Mouse (Mus musculus) kidney, adult 11 months (tissue): ENCODE measurements around the gene Il12rb1.

ENCODE experiments used
- DNase-seq: peaks from one replicate; pipeline ENCODE4 v3.0.0; 2022

The Il12rb1 gene

DNA sequence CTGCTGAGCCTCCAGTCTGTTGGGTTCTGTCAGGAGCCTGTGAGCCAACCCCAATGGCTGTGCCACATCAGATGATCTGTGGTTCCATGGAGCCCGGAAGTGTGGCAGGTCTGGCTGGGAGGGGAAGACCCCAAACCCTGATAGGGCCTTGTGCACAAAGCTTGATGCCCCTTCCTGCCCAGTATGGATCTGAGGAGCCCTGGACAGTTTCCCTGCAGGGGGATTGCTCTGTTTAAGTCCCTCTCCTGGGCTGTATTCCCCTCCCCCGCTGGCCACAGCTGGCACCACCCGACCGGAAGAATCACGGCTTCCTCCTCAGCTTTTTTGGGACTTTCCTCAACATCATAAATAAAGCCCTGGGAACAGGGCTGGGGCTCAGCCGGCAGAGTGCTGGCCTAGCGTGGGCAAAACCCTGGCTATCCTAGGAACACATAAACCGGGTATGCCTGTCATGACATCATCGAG lies 24.8 kb downstream of the Il12rb1 start:
- no peak for DNase-seq

DNA sequence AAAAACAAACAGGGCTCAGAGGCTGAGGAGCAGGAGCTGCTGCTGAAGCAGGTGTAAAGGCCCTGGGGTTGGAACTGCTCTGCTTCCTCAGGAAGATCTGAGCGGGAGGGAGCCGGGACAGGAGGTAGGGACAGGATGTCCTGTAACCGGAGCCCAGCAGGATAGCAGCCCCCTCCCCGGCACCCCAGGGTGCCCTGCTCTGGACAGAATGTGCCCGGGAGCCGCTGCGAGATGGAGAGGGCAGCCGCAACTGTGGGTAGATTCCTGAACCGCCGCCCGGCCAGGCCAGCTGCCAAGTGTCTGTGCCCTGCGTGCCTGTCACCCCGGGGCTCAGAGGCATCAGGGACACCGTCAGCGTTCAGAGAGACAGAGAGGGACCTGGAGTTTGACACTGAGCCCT lies 25.3 kb downstream of the Il12rb1 start:
- DNase-seq: no peak

DNA sequence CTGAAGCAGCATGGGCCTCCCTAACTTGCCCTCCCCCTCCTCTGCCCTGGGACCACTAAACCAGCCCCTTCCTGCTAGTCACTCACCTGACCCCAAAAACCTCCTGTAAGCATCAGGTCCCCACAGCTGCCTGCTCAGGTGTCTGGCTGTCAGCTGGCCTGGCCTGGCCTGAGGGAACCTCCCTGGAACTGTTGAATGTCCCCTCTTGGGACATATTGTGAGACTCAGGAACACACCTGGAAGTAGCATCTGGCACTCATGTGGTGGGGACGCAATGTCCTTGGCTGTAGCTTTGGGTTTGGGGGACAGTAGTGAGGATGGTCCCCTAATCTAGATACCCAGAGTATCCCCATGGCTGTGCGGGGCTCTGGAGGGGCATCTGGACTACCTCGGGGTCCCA lies 25.8 kb downstream of the Il12rb1 start:
- no peak for DNase-seq

DNA sequence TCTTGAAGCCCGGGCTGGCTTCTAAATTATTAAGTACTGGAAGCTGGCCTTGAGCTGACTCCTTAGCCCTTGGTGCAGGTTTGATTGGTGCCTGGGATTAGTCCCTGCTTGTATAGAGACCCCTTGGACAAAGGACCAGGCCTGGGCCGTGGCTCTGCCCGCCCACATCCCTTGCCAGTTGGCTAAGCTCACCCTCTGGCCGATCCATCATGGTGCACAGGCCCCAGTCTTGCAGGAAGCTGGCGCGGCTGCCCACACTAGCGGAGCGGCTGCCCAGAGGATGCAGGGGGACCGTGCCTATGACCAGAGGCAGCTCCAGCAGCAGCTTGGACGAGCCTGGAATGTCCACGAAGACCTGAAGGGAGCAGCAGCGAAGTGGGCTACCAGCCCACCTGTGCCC lies 28.4 kb downstream of the Il12rb1 start:
- DNase-seq: no peak

DNA sequence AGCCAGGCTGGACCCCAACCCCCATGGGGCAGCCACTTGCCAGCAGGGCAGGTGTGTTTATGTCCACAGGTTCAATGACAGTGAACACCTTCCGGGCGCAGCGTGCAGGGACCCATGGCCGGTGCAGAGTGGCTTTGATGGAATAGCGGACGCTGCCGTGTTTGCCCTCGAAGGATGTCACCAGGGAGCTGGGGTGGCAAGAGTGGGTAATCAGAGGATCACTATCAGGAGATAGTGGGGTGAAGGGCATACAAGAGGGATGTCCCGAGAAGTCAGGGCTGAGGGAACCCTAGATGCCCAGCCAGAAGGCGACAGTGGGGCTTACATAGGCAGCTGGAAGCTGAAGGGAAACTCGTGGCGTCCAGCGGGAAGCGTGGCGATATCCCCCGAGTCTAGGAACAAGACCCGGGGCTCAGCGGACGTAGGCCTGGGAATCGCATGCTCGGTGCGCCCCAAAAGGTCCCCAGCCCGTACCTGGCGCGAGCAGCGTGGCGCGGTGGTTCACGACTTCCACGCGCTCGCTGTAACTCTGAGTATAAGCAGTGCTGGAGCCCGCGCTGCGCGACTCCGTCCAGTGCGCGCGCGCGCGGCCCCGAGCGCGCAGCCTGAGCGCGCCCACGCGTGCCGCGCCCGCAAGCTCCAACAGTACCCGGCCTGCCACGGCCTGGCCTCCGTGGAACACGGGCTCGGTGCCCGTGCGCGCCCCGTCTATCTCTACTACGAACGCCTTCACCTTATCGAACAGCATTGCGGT lies 30.6 kb downstream of the Il12rb1 start:
- no peak for DNase-seq

DNA sequence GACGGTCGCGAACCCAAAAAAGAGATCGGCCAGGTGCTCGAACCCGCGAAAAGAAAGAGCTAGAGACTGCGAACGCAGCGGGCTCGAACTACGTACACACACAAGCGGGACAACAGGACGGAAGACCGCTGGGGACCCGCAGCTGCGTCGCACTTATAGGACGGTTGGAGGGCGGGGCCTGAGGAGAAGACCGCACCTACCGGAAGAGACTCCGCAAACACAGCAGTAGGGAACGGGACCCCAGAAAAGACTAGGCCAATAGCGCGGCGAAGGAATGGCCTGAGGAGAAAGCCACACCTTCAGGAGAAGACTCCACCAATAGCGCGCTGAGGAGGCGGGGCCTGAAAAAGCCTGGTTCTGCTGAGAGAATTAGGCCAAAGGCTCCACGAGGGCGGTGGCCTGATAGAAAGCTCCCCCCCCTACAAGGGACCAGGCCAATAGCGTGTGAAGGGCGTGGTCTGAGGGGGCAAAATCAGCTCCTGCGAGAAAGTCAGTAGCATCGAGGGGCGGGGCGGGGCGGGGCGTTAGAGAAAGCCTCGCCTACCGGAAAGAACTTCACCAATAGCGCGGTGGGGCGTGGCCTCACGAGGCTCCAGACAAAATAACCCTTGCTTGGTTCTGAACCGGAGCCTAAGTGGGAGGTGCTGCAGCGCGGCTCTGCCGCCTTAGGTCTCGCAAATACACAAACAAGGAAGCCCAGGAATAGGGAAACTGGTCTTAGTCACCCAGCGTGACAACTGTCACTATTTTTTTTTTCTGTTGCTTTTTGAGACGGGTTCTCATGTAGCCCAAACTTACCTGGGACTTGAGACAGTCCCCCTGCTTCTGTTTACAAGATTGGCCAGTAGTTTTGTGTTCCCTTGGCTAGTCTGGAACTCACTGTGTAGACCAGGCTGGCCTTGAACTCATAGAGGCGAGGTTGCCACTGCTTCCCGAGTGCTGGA lies 31.4 kb downstream of the Il12rb1 start, which contains the start of gene Arrdc2:
Gene Arrdc2 (minus strand): TSS at position 313 of the 944 bp plus-strand sequence.
- peak; percentile 100 for DNase-seq

DNA sequence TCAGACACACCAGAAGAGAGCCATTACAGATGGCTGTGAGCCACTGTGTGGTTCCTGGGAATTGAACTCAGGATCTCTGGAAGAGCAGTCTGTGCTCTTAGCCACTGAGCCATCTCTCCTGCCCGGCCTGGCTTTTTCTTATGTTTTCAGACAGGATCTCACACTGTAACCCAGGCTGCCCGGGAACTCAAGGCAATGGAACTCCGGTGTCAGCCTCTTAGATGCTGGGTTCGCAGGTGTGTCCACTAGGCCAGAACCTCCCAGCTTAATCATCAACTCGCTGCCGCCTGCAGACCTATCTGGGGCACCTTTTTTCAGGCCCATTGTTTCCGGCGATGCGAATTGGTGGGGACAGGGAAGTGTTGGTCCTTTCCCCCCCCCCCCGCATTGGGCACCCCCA lies 32.3 kb downstream of the Il12rb1 start:
- DNase-seq: peak; percentile 81

DNA sequence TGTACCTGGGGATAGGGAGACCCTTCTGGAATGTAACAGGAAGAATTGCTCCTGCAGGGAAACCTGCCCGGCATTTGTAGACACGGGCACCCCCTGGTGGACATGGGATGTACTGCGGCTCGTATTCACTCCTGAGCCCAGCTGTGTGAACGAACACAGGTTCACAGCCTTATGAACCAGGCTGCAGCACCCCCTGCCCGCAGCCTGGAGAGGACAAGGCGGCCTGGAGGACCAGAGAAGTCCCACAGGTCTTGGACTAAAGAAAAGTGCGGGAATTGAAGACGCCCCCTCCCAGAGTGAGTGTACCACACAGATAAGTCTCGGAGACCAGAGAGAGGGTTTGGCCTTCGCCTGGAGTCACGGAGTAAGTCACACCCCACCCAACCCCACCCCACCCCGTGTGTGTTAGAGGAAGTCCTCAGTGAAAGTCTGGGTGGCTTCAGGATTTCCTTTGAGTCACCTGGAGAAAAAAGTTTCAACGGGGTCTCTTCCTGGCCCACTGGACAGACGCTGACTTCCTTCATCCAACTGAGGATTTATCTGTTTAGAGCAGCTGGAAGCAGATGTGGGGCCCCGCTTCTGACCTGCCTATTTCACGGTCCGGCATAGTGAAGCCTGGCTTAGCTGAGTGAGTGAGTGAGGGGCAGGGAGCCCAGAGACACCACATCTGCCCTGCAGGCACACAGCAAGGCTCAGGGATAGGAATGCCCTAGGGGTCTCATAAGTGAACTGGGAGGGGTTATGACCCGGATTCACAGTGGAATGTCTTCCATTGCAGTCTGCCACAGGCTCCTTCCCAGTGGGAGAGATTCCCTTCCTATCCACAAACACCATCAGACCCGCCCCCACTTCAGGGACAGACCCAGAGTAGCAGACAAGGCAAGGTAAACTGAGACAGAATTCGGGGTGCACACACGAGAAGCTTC lies 33.2 kb downstream of the Il12rb1 start:
- peak; percentile 89 for DNase-seq

DNA sequence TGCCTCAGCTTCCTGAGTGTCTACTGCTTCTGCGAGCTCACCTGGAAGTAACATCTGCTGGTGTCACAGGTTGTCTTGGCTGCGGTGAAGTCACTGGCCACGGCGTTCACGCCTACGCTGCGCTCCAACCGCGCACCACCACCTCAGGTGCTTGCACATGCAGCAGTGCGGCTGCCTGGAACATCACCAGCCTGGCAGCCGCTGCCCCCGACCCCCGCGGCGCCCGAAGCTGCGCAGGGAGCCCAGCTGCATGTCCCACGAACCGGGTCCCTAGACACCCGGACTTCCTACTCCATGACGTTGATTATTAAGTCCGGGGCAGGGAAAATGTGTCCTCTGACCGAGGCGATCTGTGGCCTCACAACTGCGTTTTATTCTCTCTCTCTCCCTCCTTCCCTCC lies 34.2 kb downstream of the Il12rb1 start:
- no peak for DNase-seq

DNA sequence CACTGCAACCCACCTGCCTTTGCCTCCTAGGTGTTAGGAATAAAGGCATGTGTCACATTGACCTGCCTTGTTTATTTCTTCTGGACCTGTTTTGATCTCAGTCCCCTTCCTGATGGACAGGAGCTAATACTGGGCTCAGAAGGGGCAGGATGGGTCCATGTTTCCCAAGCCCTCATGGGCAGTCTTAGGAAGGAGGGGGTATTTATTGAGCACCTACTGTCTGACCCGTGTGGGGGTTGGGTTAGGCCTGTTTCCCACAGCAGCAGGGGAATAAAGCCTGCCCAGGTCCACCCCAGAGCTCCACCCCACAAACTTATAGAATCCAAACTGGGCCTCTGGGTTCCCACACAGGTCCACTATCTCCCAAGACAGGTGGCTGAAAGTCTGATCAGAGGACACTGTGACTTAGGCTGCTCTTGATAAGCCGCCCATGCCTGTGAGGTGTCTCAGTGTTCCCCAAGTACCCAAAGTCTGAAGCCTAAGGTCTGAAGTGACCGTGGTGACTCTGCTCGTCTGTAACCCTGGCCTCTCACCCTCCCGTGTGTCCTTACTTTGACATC lies 35.0 kb downstream of the Il12rb1 start:
- no peak for DNase-seq

DNA sequence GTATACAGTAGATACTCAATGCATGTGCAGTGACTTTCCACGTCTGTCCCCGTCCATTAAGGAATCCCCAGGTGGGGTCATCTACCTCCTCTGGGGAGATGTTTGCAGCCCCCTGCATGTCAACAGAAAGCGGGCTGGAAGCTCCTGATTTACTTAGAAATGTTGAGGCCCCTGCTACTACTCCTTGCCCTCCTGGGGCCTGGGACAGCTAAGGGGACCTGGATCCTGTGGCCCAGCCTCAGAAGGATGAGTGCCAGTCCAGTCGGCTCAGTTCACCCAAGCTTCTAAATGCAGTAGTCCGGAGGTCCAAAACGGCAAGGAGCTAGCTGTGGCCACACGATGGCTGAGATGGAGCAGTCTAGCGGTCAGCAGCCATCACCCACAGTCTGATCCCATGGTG lies 35.7 kb downstream of the Il12rb1 start:
- DNase-seq: no peak

DNA sequence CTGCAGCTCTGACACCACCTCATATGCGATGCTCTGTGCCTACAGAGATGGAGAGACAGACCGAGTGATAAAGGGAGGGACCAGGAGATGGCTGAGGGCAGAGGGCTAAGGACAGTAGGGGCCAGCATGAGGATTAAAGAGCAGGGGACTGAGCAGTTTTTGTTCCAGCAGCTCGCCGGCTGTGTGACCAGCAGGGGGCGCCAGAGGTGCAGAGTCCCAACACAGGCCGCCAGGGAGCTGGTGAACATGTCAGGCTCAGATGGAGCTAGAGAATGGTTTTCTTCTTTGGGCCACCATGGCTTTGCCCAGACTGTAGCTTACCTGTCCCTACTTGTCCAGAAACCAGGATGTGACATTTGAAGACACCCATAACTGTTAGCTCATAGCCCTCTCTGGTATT lies 36.3 kb downstream of the Il12rb1 start:
- peak; percentile 82 for DNase-seq

DNA sequence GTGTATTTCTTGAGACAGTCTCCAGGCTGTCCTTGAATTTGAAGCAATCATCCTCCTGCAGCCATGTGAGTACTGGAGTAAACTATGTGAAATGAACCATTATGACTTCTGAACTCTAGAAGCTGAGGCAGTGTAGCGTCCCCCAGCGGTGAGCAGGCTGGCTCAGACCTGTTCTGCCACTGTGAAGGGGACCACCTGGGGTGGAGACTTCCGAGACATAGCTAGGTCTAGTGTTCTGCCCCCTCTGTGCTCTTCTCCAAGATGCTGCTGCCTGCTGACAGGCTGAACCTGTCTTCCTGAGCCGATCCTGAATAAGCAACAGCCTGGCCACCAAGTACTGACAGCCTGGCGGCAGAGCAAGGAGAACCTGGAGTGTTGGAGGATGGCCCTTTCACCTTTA lies 36.9 kb downstream of the Il12rb1 start:
- no peak for DNase-seq

DNA sequence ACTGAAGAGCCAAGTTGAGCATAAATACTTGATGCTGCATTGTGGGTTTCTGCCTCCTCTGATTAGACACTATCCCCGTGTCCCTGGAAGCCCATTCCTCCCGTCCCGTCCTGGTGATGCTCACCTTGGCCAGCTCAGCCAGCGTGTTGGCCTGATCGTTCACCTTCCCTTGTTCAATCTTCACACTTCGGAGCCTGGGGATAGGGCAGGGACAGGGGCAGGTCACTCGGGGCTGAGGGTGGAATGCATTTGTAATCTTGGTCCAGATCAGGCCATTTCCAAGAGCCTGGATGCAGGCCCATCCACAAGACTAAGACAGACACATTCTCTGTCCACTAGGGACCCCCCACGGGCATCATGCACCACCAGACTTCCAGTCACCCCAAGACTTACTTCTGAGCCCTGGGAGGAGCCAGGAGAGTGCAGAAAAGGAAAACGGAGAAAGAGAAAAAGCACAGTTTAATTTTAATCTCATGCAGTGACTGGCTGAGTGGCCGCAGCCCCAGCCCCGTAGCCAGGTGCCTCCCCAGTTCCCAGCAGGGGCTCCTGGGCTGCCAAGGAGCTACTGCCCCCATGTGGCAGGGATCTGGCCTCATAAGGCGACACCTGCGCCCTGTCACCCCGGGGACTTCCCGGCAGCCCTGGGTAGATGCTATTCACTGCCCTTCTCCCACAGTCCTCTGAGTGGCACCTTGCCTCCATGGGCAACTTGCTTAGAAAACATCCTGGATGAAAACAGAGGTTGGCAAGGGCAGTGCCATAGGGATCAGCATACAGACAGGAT lies 38.3 kb downstream of the Il12rb1 start:
- DNase-seq: no peak

DNA sequence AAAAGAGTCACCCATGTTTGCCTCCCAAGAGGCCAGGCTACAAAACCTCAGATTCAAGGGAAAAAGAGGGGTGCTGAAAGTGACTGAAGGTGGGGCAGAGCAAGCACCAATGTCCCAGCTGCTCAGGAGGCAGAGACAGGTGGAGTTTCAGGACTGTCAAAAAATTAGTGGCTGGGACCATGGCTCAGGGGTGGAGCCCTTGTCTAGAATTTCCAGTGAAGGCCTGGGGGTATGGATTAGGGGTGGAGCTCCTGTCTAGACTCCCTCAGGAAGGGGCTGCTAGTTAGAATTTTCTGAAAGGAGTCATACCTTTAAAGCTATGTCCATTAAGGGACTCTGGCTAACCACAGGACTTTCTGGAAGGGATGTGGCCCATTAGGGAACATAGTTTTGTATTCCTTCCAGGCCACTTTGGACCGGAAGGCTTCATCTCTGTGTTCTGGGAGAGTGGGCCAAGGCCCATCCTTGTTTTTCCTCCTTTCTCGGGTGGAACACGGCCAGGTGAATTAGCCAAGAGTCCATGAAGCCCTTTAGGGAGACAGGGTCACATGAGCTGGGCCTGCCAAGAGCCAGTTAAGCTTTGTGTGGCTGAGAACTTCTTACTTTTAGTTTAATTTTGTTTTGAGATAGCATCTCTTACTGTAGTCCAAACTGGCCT lies 41.2 kb downstream of the Il12rb1 start:
- no peak for DNase-seq

DNA sequence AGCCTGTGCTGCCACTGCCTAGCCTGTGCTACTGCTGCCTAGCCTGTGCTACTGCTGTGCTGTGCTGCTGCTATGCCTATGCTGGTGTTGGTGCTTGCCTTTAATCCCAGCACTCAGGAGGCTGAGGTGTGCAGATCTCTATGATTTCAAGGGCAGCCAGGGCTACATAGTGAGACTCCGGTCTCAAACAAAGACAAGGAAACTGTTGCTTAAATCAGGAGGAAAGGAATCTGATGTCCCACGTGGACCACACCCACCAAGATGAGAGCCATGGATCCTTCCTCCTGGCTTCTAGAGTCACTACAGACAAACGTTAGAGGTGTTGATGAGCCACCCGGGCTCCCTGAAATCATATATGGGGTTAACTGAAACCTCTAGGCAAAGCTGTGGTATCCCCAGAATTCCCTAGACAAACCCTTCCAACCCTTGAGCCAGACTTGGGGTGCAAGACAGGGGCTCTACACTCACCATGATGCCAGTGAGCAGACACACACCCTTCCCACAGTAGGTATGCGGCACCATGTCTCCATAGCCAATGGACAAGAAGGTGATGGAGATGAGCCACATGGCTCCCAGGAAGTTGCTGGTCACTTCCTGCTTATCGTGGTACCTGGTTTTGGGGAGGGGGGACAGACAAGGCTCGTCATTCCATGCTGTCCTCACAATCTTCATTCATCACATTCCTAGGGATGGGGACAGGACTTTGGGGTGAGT lies 42.0 kb downstream of the Il12rb1 start:
- DNase-seq: no peak

DNA sequence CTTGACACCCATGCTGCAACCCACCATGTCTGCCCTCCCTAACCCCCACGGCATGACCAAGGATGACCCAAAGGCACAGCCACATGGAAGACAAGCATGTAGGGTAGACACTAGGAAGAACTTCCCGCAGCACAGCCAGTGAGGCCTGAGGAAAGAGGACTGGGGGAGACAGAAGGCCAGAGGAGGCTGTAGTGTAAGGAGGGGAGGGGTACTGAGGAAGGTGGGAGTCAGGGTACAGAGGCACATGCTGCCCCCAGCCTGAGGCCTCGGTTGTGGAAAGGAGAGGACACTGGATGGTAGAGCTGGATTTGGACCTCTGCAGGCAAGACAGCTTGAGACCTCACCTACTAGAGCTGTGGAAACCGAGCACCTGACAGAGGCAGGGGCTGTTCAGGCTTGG lies 42.7 kb downstream of the Il12rb1 start:
- no peak for DNase-seq

DNA sequence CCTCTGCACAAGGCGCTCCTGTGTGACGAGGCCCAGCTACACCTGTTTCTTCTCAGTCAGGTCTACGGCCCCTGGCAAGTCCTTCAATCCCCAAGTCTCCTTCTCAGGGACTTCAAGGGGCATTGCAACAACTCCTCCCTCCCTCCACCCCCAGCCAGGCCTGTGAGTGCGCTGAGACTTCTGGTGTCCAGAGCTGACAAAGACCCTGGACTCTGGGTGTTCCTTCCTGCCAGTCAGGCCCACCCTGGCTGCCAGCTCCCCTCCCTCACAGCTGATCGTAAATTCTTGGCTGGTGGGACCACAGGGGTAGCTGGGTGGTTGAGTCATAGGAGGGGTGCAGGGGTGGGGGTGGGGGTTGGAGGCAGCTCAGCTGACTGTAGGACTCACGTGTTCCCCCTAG lies 43.6 kb downstream of the Il12rb1 start:
- DNase-seq: no peak

DNA sequence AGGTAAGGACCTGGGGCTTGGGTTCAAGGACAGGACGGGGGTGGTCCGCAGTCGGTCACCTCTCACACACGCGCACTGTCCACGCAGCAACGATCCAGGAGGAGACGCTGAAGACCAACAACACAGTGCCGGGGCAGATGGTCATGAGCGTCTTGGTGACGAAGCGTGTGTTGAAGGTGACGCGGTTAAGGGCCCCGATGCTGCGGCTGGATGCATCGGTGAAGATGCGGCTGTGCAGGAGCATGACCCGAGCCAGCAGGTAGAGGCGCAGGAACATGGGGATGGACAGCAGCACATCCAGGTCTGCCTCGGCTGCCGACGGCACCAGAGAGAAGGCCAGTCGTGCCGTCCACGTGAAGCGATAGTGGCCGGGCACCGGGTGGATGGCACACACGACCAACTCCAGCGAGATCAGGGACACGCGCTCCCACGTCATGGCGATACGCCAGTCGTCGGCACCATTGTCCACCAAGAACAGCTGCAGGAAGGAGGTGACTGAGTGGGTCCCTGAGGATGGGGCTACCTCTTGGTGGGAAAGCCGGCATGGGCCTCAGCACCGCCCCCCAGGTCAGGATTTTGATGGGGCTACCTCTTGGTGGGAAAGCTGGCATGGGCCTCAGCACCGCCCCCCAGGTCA lies 44.5 kb downstream of the Il12rb1 start:
- no peak for DNase-seq

DNA sequence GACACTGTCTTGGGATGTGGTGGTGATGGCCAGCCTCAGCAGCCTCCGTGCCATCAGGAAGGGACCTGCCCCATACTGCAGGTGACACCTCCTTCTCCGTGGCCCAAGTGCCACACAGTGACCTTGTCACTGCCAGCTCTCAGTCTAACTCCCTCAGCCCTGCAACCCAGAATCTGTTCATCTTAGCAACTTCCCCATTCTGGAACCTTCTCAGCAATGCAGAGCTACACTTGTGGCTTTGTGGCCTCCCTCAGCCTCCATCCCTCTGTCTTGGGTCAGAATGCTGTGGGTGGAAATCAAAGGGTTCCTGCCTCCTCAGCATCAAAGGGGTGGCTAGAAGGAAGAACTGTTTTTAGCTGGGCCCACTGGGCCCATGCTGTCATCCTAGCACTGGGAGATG lies 45.6 kb downstream of the Il12rb1 start:
- no peak for DNase-seq
